Mouse (Mus musculus) telencephalon, adult 2 months (tissue): Measurements from ENCODE around the gene Catsper4.

Experiments used
- DNase-seq: peaks from one replicate; pipeline ENCODE4 v3.0.0-alpha.2; 2011; ENCODE audit warnings: low read depth, low spot score

Catsper4 gene

DNA sequence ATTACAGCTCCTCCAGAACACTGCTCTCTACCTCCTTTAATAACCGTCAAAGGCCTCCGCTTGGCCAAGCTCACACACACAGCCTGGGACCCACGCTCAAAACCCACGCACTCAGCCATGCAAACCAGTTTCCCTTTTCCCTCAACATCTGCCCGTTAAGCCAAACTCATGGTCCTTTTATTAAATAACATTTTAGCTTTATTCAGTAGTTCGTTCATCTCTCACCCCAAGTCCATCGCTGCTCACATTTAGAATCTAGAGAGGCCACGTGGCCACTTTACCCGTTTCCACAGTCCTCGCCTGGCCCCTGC is 23.7 kb upstream of the Catsper4 start:
- no peak for DNase-seq

- no peak for DNase-seq
Observed at GRCm38 (mm10) chr4:134250116-134250929, 23.1 kb upstream of the Catsper4 start.

DNA sequence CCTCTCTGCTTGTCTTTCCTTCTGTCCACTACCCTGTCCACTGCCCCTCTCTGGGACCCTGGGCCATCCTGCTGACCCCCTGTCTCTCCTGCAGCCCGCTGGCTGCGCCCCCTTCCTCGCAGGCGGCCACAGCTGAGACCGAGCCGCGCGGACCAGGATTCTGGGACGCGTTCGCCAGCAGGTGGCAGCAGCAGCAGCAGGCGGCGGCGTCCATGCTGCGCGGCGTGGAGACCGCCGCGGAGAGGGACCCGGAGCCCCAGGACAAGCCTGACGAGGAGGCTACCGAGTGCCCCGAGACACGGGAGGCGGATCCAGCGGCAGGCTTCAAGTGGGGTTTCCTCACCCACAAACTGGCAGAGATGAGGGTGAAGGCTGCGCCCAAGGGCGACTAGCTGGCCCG is 22.5 kb upstream of the Catsper4 start:
- no peak for DNase-seq

GRCm38 (mm10) chr4:134246719-134247258 is 19.6 kb upstream of the Catsper4 start, which contains the start of gene Gm30191:
TSS of gene Gm30191 (plus strand) at chr4:134246935.
- no peak for DNase-seq

DNA sequence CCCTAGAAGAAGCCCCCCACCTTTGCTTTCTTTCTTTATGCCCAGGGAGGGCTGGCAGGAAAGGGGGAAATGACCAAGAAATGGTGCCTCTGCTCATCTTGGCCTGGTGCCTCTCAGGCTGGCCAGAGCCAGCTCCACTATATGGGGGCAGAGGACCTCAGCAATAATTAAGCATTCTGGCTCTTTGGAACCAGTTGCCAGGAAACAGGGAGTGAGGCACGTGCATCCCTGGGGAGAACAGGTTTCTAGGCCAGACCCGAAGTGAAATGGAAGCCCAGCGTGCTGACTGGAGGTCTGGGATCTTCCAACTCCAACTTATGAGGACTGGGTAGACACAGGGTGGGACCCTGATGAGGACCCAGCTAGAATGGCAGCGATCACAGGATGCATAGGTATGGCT is 19.1 kb upstream of the Catsper4 start:
- DNase-seq = no peak

- peak; percentile 72 for DNase-seq
Observed at GRCm38 (mm10) chr4:134245148-134245843, 18.1 kb upstream of the Catsper4 start, which contains the start of gene Zfp593. TSS of gene Zfp593 (minus strand) at chr4:134245592.

- DNase-seq = no peak
Observed at GRCm38 (mm10) chr4:134243516-134244250, 16.5 kb upstream of the Catsper4 start, which contains the start of gene E130218I03Rik. TSS of gene E130218I03Rik (plus strand) at chr4:134243662.

- DNase-seq = no peak
Observed at GRCm38 (mm10) chr4:134238686-134239085, 11.5 kb upstream of the Catsper4 start.

DNA sequence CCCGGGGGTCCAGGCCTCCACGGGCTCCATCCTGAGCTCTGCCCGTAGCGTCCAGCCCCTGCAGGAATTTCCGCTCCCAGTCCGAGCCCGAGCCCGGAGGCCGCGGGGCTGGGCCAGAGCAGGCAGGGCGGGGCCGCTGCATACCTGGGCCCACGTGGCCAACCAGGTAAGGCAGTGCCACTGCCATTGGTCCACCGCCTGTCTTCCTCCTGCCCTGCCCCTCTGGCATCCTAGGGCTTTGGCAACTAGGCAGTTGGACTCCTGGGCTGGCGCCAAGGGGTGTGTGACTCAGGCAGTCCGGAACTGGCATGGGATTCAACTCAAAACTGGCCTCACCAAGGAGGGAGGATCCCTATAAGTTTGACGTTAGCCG is 11.1 kb upstream of the Catsper4 start, which contains the start of gene Cnksr1:
TSS of gene Cnksr1 (minus strand) at position 121 of the 373 bp plus-strand sequence.
- no peak for DNase-seq

GRCm38 (mm10) chr4:134237582-134238278 is 10.5 kb upstream of the Catsper4 start:
- no peak for DNase-seq

GRCm38 (mm10) chr4:134234876-134235275 is 7.7 kb upstream of the Catsper4 start:
- DNase-seq = no peak

- DNase-seq = no peak
Observed at GRCm38 (mm10) chr4:134230431-134230830, 3.2 kb upstream of the Catsper4 start.

- no peak for DNase-seq
Observed at GRCm38 (mm10) chr4:134222793-134223600, 4.2 kb downstream of the Catsper4 start.

GRCm38 (mm10) chr4:134206488-134207053 is 20.6 kb downstream of the Catsper4 start:
- no peak for DNase-seq

- no peak for DNase-seq
Observed at GRCm38 (mm10) chr4:134203340-134203896, 23.8 kb downstream of the Catsper4 start.

GRCm38 (mm10) chr4:134202904-134203303 is 24.3 kb downstream of the Catsper4 start, which contains the start of gene Gm7534:
TSS of gene Gm7534 (minus strand) at chr4:134203004.
- no peak for DNase-seq

GRCm38 (mm10) chr4:134199371-134199770 is 27.8 kb downstream of the Catsper4 start:
- no peak for DNase-seq

- DNase-seq = no peak
Observed at GRCm38 (mm10) chr4:134186268-134186667, 40.9 kb downstream of the Catsper4 start.

GRCm38 (mm10) chr4:134185569-134185968 is 41.6 kb downstream of the Catsper4 start:
- no peak for DNase-seq

GRCm38 (mm10) chr4:134183711-134184110 is 43.5 kb downstream of the Catsper4 start:
- no peak for DNase-seq
